Mouse (Mus musculus) cerebellum, adult 2 months (tissue): Measurements from ENCODE around the gene Eif4g3.

ENCODE experiments used
- CTCF ChIP-seq: fragments of 200-500 bp; IDR thresholded peaks from 2 replicates; pipeline ENCODE4 v1.5.1; 2011; ENCODE audit warnings: low read depth, mild to moderate bottlenecking, control low read depth, low read length, moderate library complexity, borderline replicate concordance; ENCODE audit not compliant: insufficient read depth
- POLR2A ChIP-seq: fragments of 200-500 bp; IDR thresholded peaks from 2 replicates; pipeline ENCODE4 v1.6.1; 2011; ENCODE audit warnings: low read length, control low read depth, borderline replicate concordance; ENCODE audit not compliant: insufficient read depth

DNA sequence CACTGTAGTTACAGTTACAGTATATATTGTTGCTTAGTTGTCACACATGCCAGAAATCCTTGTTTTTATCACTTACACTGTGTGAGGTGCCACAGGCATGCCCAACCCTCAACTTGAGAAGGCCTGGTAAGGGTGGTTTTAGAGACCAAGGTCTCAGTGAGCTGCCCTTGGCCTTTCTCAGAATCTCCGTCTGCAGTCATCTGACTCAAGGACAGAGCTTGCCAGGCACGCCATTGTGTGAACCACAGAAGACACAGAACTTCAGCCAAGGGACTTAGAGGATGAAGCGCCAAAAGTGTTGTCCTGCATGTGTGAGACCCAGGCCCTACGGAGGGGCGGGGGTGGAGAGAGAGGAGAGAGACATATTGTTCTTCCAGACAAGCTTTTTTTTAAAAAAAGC, 217.3 kb downstream of the Eif4g3 start:
- TF ChIP-seq CTCF (no peak), POLR2A (no peak)
